In the genomic region with DNA sequence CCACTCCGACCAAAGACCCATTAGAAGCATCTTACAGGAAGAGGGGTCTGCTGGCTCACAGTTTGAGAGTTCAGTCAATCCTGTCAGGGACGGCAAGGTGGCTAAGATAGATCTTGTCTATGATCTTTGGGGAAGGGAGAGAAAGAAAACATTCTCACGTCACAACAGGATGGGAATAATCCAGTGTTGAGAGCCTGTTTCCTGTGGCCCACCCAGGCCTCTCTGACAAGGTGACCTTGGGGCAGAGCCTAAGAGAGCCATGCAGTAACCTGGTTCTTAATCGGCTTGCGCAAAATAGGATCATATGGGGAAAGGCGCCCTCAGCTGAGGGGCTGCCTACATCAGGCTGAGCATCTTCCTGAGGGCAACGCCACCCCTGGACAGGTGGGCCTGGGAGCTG, we compare ENCODE assay signal across 37 mouse cellular contexts. TPM values are rescaled to one million over a fixed set of nuclear protein-coding genes. Genes with fewer than 3 reads are reported as not detected.
"Had no signal": no experiment of that assay in that cellular context is flagged by ENCODE, and none has a peak within 500 bp of the region (broad histone marks: within the 10 kb centered on the region; RNA-seq: fewer than 3 reads in every experiment).

No protein-coding gene starts in this region.

- H3K27me3 ChIP-seq: embryonic facial prominence, embryonic 12.5 days; embryonic facial prominence, embryonic 13.5 days; embryonic facial prominence, embryonic 15.5 days; forebrain, embryonic 13.5 days; forebrain, embryonic 15.5 days had no signal

- H3K27ac ChIP-seq: embryonic facial prominence, embryonic 10.5 days; embryonic facial prominence, embryonic 12.5 days; embryonic facial prominence, embryonic 13.5 days; embryonic facial prominence, embryonic 15.5 days; forebrain, embryonic 10.5 days; forebrain, embryonic 12.5 days; forebrain, embryonic 13.5 days; forebrain, embryonic 15.5 days; gastrocnemius, adult 2 months; heart, adult 2 months had no signal

- H3K36me3 ChIP-seq: embryonic facial prominence, embryonic 10.5 days; embryonic facial prominence, embryonic 12.5 days; embryonic facial prominence, embryonic 13.5 days; embryonic facial prominence, embryonic 15.5 days; forebrain, embryonic 10.5 days; forebrain, embryonic 12.5 days; forebrain, embryonic 15.5 days had no signal

- H3K4me2 ChIP-seq: embryonic facial prominence, embryonic 12.5 days; embryonic facial prominence, embryonic 13.5 days; embryonic facial prominence, embryonic 15.5 days; forebrain, embryonic 12.5 days; forebrain, embryonic 13.5 days; forebrain, embryonic 15.5 days had no signal

- ATAC-seq: forebrain, embryonic 13.5 days; forebrain, embryonic 14.5 days; forebrain, embryonic 15.5 days; forebrain, embryonic 16.5 days; forebrain, postnatal 0 days had no signal

- H3K9ac ChIP-seq: embryonic facial prominence, embryonic 12.5 days; embryonic facial prominence, embryonic 13.5 days; embryonic facial prominence, embryonic 15.5 days; forebrain, embryonic 12.5 days; forebrain, embryonic 13.5 days; forebrain, embryonic 15.5 days; forebrain, postnatal 0 days had no signal

- DNase-seq: cerebellum, adult 9-10 months; cerebellum, adult 9-11 months; cerebellum, postnatal 10 days; cerebellum, postnatal 25 days; cerebellum, postnatal 36 days; embryo, embryonic 11 days; forebrain, postnatal 0 days; gastrocnemius, adult 2 months; gastrocnemius, postnatal 10 days; gastrocnemius, postnatal 14 days; gastrocnemius, postnatal 25 days; gastrocnemius, postnatal 36 days; heart, adult 11 months; heart, adult 18-20 months; heart, adult 2 months had no signal

- H3K4me1 ChIP-seq: forebrain, embryonic 15.5 days had no signal

- H3K9me3 ChIP-seq: embryonic facial prominence, embryonic 15.5 days; forebrain, embryonic 15.5 days had no signal

- H3K4me3 ChIP-seq: embryonic facial prominence, embryonic 10.5 days; embryonic facial prominence, embryonic 12.5 days; embryonic facial prominence, embryonic 13.5 days; embryonic facial prominence, embryonic 15.5 days; erythroblast, embryonic 14.5 days; forebrain, embryonic 10.5 days; forebrain, embryonic 12.5 days; forebrain, embryonic 13.5 days; forebrain, embryonic 15.5 days; gastrocnemius, adult 2 months; heart, adult 2 months had no signal

RNA-seq across cellular contexts. Expression of a gene that starts 55.3 kb away (rescaled TPM):
- total RNA-seq: common myeloid progenitor, adult 5-6 weeks; forebrain, postnatal 0 days; gastrocnemius, adult 18-20 months; gastrocnemius, adult 2 months; gastrocnemius, adult 8-10 months; gastrocnemius, postnatal 10 days; gastrocnemius, postnatal 14 days; gastrocnemius, postnatal 25 days; gastrocnemius, postnatal 36 days; gastrocnemius, postnatal 4 days; granulocyte monocyte progenitor cell, adult 5-6 weeks; heart, adult 18-20 months; heart, adult 2 months; heart, adult 8-10 months had no signal
- polyA plus RNA-seq: embryonic facial prominence, embryonic 10.5 days; embryonic facial prominence, embryonic 11.5 days; embryonic facial prominence, embryonic 12.5 days; embryonic facial prominence, embryonic 13.5 days; embryonic facial prominence, embryonic 14.5 days; embryonic facial prominence, embryonic 15.5 days; erythroblast, embryonic 14.5 days; forebrain, embryonic 10.5 days; forebrain, embryonic 11.5 days; forebrain, embryonic 12.5 days; forebrain, embryonic 13.5 days; forebrain, embryonic 14.5 days; forebrain, embryonic 15.5 days; forebrain, embryonic 16.5 days; forebrain, postnatal 0 days; frontal cortex, adult 2 months; gonadal fat pad, adult 2 months; heart, adult 2 months had no signal
